Mouse (Mus musculus) gastrocnemius, adult 2 months (tissue): ENCODE data around the gene Cd300lb. TPM values are rescaled to one million over a fixed set of nuclear protein-coding genes. Genes with fewer than 3 reads are reported as not detected.

Experiments used
- DNase-seq: peaks from one replicate; pipeline ENCODE4 v3.0.0; 2022
- H3K27ac ChIP-seq: fragments of 200-600 bp; 2 replicates; pipeline ENCODE4 v1.8.1; 2022; ENCODE audit warnings: mild to moderate bottlenecking
- H3K4me3 ChIP-seq: fragments of 200-600 bp; 2 replicates; pipeline ENCODE4 v1.8.1; 2022; ENCODE audit warnings: mild to moderate bottlenecking, moderate library complexity
- CTCF ChIP-seq: fragments of 200-600 bp; IDR thresholded peaks from 2 replicates; pipeline ENCODE4 v1.8.1; 2022; ENCODE audit warnings: antibody characterized with exemption, mild to moderate bottlenecking, moderate library complexity
- intact Hi-C: fragments of 180-260 bp; cut with DNase I; formaldehyde crosslinking; loops from one replicate; pipeline ENCODE4 v1.15.1; 2025
- total RNA-seq, 2 experiments: library from RNA; stranded (reverse); gene quantifications; 2 replicates each; pipeline ENCODE4 v1.2.3; 2021

Gene Cd300lb
- total RNA-seq, 2 experiments from 2014 or later = 0.15 to 0.42 TPM

DNA sequence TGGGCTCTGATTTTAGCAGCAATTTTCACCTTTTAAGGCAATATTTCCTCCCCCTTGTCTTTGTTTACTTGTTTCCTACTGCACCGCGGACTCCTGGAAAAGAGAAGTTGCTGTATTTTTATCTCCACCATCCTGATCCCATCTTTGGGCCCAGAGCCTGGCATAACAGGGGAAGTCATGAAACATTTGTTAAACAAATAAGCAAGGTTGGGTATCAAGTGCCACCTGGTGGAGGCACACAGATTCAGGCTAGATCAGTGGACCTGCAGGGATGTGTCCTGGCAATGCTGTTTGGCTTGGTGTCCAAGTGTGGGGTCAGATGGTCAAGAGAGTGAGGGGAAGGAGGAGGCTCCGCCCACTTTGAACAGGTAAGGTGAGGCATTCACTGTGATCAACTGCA is 57.0 kb downstream of the Cd300lb start:
- DNase-seq = peak; percentile 67
- TF ChIP-seq CTCF = peak; percentile 74
- intact Hi-C loops = loop anchor here (1.0 to 5.0 kb wide), 2 partner anchors 35 to 65 kb away; no protein-coding TSS in a partner anchor
- H3K4me3 ChIP-seq = no peak overlapping the region
- peak overlapping the region; percentile 54; the same call in 1 of the 2 replicates for H3K27ac ChIP-seq

DNA sequence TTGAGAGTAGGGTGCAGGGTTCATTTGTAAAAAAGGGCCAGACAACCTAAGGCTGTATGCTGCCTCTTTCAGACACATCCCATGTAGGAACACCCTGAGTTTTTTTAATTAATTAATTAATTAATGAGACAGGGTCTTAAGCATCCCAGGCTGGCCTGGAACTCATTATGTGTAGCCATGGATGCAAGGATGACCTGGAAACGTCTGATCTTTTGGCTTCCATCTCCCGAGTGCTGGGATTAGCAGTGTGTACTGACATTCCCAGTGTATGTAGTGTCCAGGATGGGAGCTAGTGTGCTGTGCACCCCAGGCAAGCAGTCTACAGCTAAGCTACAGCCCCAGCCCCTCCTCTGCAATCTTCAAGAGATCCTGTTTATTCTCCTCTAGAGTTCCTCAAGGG is 57.6 kb downstream of the Cd300lb start:
- DNase-seq = no peak
- intact Hi-C loops = loop anchor here (1.0 to 5.0 kb wide), 2 partner anchors 36 to 64 kb away; no protein-coding TSS in a partner anchor

DNA sequence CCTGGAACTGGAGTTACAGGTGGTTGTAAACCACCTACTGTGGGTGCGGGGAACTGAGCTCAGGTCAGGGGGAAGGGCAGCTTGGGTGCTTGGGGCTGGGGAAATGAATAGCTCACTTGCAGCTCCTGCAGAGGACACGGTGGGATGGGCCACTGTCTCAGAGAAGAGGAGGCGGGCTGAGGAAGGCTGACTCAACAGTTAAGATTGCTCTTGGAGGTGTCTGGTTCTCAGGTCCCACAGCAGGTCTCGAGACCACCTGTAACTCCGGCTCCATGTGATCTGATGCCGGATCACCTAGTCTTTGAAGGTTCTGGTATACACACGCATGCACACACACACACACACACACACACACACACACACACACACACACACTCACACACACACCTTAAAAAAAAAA is 58.0 kb downstream of the Cd300lb start:
- intact Hi-C loops = loop anchor here (5.0 kb wide), 1 partner anchor 36 kb away; no protein-coding TSS in a partner anchor
- TF ChIP-seq CTCF = no peak
- Histone ChIP-seq H3K4me3 (no peak overlapping the region), H3K27ac (peak overlapping the region; percentile 31; the same call in 1 of the 2 replicates)
- no peak for DNase-seq

More for the DNA sequence above, 57.6 kb downstream of the Cd300lb start:
- TF ChIP-seq CTCF = no peak
- peak overlapping the region; percentile 54; the same call in 1 of the 2 replicates for H3K27ac ChIP-seq
- H3K4me3 ChIP-seq = no peak overlapping the region

GRCm38 (mm10) chr11:114875301-114875801 is 58.8 kb downstream of the Cd300lb start:
- Histone ChIP-seq H3K4me3 (no peak overlapping the region), H3K27ac (peak overlapping the region; percentile 49; the same call in 1 of the 2 replicates)
- no peak for DNase-seq
- intact Hi-C loops = loop anchor here (5.0 kb wide), 1 partner anchor 37 kb away; no protein-coding TSS in a partner anchor
- no peak for TF ChIP-seq CTCF

GRCm38 (mm10) chr11:114874226-114875145 is 59.7 kb downstream of the Cd300lb start:
- intact Hi-C loops = loop anchor here (5.0 kb wide), 1 partner anchor 38 kb away; no protein-coding TSS in a partner anchor
- DNase-seq = no peak
- Histone ChIP-seq H3K4me3 (no peak overlapping the region), H3K27ac (peak overlapping the region; percentile 49; the same call in 1 of the 2 replicates)
- TF ChIP-seq CTCF = no peak

DNA sequence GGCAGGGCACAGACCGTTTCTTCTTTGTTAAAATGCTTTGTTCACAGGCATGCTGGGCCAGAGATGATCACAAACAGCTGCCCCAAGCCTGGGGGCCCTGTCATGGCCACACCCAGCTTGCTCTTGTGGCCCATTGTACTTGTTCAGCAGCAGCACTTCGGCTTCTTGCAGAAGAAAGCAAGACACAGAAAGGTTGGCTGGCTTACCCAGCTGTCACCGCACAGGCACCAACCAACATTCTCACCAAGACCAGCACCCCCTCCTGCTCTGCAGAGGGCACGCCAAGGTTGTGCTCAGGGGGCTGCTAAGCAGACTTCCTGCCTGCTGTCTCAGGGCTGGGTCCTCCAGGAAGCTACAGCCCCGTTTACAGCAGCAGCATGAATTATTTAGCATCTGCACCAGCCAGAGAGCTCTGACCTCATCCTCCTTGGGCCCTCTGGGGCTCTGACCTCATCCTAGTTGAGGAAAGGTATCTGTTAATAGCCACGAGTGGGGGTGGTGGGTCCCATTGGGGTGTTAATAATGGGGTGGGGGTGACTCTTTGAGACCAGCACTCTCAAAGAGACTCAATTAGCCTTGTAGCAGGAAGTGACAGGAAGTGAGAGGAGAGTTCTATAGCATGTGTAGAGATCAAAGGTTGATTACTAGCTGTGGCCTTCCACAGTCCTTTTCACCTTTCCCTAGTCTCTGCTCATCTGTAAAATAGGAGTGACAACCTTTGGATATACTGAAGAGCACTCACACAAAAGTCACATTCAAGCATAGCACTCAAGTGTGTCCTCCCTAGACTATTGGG is 61.0 kb downstream of the Cd300lb start:
- DNase-seq = no peak
- peak overlapping the region; percentile 6 for H3K27ac ChIP-seq
- intact Hi-C loops = no loop called here

More for the DNA sequence above, 61.0 kb downstream of the Cd300lb start:
- no peak for TF ChIP-seq CTCF
- no peak overlapping the region for H3K4me3 ChIP-seq

Other genes starting within 250 kb of the Cd300lb start
- under 1 TPM; 0.08 to 0.14 TPM for gene Dnaic2, start 207.0 kb downstream of the Cd300lb start, total RNA-seq
- gene Kif19a, start 169.0 kb downstream of the Cd300lb start, total RNA-seq = under 1 TPM; 0.54 to 0.56 TPM
- not detected for gene Btbd17, start 138.4 kb downstream of the Cd300lb start, total RNA-seq
- not detected for gene Gpr142, start 135.5 kb downstream of the Cd300lb start, total RNA-seq
- 10 to 100 TPM; 45.4 to 82.1 TPM for gene Gprc5c, start 83.2 kb downstream of the Cd300lb start, total RNA-seq
- gene Cd300a, start 44.3 kb downstream of the Cd300lb start, total RNA-seq = under 1 TPM; 0.50 to 0.66 TPM
- not detected for gene Cd300c, start 34.8 kb upstream of the Cd300lb start, total RNA-seq
- under 1 TPM; 0.13 to 0.22 TPM for gene Cd300ld, start 55.5 kb upstream of the Cd300lb start, total RNA-seq
- under 1 TPM; 0.28 TPM for gene Cd300c2, start 67.5 kb upstream of the Cd300lb start, total RNA-seq
- not detected for gene Cd300ld2, start 81.8 kb upstream of the Cd300lb start, total RNA-seq
- under 1 TPM; 0.73 to 0.92 TPM for gene Cd300ld4, start 92.6 kb upstream of the Cd300lb start, total RNA-seq
- 1 to 10 TPM in 1 of 2 experiments, under 1 TPM in 1; 0.92 to 1.3 TPM for gene Cd300ld5, start 103.4 kb upstream of the Cd300lb start, total RNA-seq
- gene Cd300ld3, start 114.0 kb upstream of the Cd300lb start, total RNA-seq = 1 to 10 TPM in 1 of 2 experiments, not detected in 1; 2.0 TPM
- not detected for gene Cd300e, start 127.8 kb upstream of the Cd300lb start, total RNA-seq
- under 1 TPM; 0.17 to 0.36 TPM for gene Rab37, start 157.0 kb upstream of the Cd300lb start, total RNA-seq
- under 1 TPM in 1 of 2 experiments, not detected in 1; 0.31 TPM for gene Cd300lf, start 199.6 kb upstream of the Cd300lb start, total RNA-seq
- 1 to 10 TPM; 1.8 to 2.6 TPM for gene Slc9a3r1, start 229.0 kb upstream of the Cd300lb start, total RNA-seq